Mouse (Mus musculus): ENCODE results near the gene Atp4a.

DNA sequence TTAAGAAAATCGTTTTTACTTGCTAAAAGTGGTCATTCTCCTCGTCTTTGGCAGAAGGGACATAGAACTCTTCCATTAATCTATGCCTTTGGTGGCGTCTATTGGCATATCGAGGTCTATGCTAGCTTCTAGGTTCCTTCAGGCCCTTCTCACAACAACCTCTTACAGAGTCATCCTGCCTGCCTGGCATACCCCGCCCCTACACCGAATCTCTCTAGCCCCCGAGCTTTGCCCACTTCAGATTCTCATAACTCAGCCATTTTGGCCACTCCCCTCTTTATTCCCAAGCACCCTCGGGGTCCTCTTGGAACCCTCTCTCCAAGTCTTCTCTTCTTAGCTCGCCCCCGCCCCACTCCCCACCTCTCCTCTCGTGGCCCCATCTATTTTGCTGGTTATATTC, 46.7 kb upstream of the Atp4a start:
- TF ChIP-seq POLR2A (IDR thresholded peaks at IDR 0.05; ENCODE audit: borderline replicate concordance, extremely low read depth, insufficient read depth, insufficient read length, poor library complexity, severe bottlenecking): no peak
- TF ChIP-seq CTCF (IDR thresholded peaks at IDR 0.05; ENCODE audit: borderline replicate concordance, extremely low read depth, insufficient read depth, insufficient read length): no peak

Data from brain, embryonic 14.5 days (tissue).